Mouse (Mus musculus) kidney, embryonic 16.5 days (tissue): Measurements from ENCODE around the gene Iqsec2. TPM values are rescaled to one million over a fixed set of nuclear protein-coding genes. Genes with fewer than 3 reads are reported as not detected.

Source experiments
- ATAC-seq: fragments of 200-750 bp; cut with Nextera tagmentation; 2 replicates; pipeline ENCODE4 v1.8.0; 2017; ENCODE audit warnings: moderate TSS enrichment; ENCODE audit not compliant: low FRiP score, low TSS enrichment
- H3K27ac ChIP-seq: fragments of 300-500 bp; sonication (generic); 2 replicates; pipeline ENCODE4 v1.5.1; 2014; ENCODE audit warnings: low read length
- H3K27me3 ChIP-seq: fragments of 300-500 bp; sonication (generic); 2 replicates; pipeline ENCODE4 v1.6.1; 2014; ENCODE audit warnings: low read length, control low read depth, mixed read lengths; ENCODE audit not compliant: insufficient read depth
- H3K36me3 ChIP-seq: fragments of 300-500 bp; sonication (generic); 2 replicates; pipeline ENCODE4 v1.6.1; 2014; ENCODE audit warnings: low read length, control low read depth, mixed read lengths; ENCODE audit not compliant: insufficient read depth
- H3K4me1 ChIP-seq: fragments of 300-500 bp; sonication (generic); 2 replicates; pipeline ENCODE4 v1.6.1; 2014; ENCODE audit warnings: low read length, control low read depth, mixed read lengths; ENCODE audit not compliant: insufficient read depth
- H3K4me2 ChIP-seq: fragments of 300-500 bp; sonication (generic); replicated peaks from 2 replicates; pipeline ENCODE4 v1.6.1; 2014; ENCODE audit warnings: low read depth, low read length
- H3K4me3 ChIP-seq: fragments of 300-500 bp; sonication (generic); 2 replicates; pipeline ENCODE4 v1.5.1; 2014; ENCODE audit warnings: mild to moderate bottlenecking, low read length
- H3K9ac ChIP-seq: fragments of 300-500 bp; sonication (generic); replicated peaks from 2 replicates; pipeline ENCODE4 v1.6.1; 2014; ENCODE audit warnings: low read length
- H3K9me3 ChIP-seq: fragments of 300-500 bp; sonication (generic); 2 replicates; pipeline ENCODE4 v1.6.1; 2016; ENCODE audit warnings: low read length, control low read depth
- WGBS: fragments of 180-500 bp; shearing (Covaris S2); extraction: QIAGEN DNeasy Blood & Tissue Kit; methylation state at CpG from one replicate; pipeline ENCODE4 v1.1.7; 2014; 5-methylcytosine and 5-hydroxymethylcytosine counted together
- polyA plus RNA-seq: library from polyadenylated mRNA; unstranded; fragments of >200 nt; fragmentation: Nextera tagmentation; extraction: Ambion mirVana; gene quantifications from 2 replicates; pipeline ENCODE4 v1.2.1, GENCODE M21; 2015

Gene Iqsec2
- polyA plus RNA-seq: 5.3 and 6.7 TPM in 2 replicates

DNA sequence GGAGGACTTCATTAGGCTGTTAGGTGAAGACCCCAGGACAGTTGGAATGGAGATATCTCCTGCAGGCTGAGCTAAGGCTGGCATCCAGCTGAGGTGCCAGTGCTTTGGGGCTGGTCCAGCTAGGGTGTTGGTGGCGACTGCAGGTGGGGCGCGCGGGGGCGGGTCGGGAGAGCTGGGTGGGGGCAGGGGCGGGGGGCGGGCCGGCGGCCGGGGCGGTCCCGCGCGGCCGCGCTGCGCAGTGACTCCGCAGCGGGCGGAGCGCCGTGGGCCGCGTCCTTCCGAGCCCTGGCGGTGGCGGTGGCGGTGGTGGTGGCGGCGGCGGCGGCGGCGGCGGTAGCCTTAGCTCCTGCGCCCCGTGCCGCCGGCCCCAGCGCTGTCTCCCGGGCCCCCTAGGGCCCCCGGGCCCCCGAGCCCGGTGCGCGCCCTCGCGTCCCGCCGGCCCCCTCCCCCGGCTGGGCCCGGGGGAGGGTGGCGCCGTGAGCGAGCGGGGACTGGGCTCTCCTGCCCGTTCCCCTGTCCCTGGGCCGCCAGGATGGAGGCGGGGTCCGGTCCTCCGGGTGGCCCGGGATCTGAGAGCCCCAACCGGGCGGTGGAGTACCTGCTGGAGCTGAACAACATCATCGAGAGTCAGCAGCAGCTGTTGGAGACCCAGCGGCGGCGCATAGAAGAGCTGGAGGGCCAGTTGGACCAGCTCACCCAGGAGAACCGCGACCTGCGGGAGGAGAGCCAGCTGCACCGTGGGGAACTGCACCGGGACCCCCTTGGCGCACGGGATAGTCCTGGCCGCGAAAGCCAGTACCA, at the start of gene Iqsec2:
Gene Iqsec2 (plus strand): TSS at position 328 of the 801 bp plus-strand sequence.
- no peaks in the 10 kb centered on the region for H3K9me3 ChIP-seq
- H3K36me3 ChIP-seq: no peaks in the 10 kb centered on the region
- H3K4me2 ChIP-seq: peak within 1 kb of the TSS; percentile 82
- no peak within 1 kb of the TSS for H3K27ac ChIP-seq
- peak; percentile 75 for ATAC-seq
- 19% methylated on average over 19 of the region's 78 CpGs for WGBS
- H3K4me1 ChIP-seq: peaks cover 5% of the 10 kb centered on the region; the same call in 1 of the 2 replicates
- H3K9ac ChIP-seq: peak within 1 kb of the TSS; percentile 74
- H3K4me3 ChIP-seq: peak within 1 kb of the TSS; percentile 65
- peaks cover 59% of the 10 kb centered on the region for H3K27me3 ChIP-seq

DNA sequence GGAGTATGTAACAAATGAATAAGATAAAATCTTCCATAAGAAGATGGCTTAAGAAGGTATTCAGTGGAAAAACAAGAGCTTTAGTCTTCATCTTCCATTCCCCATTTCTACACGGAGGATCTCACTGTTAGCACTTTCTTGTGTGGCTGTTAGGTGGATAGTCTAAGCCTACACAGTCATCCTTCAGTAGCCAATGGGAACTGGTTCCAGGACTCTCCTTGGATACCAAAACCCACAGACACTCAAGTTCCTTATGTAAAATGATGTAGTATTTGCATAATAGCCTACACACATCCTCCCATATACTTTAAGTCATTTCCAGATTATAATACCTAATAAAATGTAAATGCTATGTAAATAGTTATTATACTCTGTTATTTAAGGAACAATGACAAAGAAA, 46.5 kb upstream of the Iqsec2 start:
- ATAC-seq: no peak

DNA sequence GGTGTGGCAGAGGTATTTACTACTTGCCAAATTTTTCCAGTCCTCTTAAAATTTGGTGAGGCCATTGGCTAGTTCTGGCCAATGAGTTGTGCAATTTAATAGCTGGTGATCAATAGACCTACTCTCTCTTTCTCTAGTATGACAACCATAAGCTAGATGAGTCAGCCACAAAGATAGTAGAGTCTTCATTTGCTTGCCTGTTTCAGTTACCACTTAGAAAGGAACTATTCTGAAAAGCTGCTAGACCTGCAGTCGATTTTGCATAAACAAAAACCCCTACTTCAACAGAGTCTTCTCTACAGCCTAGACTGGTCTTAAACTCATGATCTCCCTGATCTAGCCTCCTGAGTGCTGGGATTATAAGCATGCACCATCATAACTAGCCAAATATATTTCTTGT, 22.4 kb upstream of the Iqsec2 start:
- no peak overlapping the region for H3K9ac ChIP-seq
- no peak overlapping the region for H3K4me2 ChIP-seq
- peaks cover 39% of the 10 kb centered on the region; the same call in 1 of the 2 replicates for H3K27me3 ChIP-seq
- H3K4me3 ChIP-seq: no peak overlapping the region
- ATAC-seq: no peak
- no peaks in the 10 kb centered on the region for H3K9me3 ChIP-seq
- 93% methylated on average over 1 of the region's 1 CpGs for WGBS
- no peaks in the 10 kb centered on the region for H3K4me1 ChIP-seq
- H3K27ac ChIP-seq: no peak overlapping the region
- no peaks in the 10 kb centered on the region for H3K36me3 ChIP-seq

More for the DNA sequence above, 46.5 kb upstream of the Iqsec2 start:
- 44% methylated on average over 1 of the region's 1 CpGs for WGBS
- Histone ChIP-seq H3K27me3 (peaks cover 49% of the 10 kb centered on the region), H3K4me2 (no peak overlapping the region), H3K36me3 (no peaks in the 10 kb centered on the region), H3K9me3 (no peaks in the 10 kb centered on the region), H3K27ac (no peak overlapping the region), H3K9ac (no peak overlapping the region), H3K4me3 (no peak overlapping the region), H3K4me1 (no peaks in the 10 kb centered on the region)

DNA sequence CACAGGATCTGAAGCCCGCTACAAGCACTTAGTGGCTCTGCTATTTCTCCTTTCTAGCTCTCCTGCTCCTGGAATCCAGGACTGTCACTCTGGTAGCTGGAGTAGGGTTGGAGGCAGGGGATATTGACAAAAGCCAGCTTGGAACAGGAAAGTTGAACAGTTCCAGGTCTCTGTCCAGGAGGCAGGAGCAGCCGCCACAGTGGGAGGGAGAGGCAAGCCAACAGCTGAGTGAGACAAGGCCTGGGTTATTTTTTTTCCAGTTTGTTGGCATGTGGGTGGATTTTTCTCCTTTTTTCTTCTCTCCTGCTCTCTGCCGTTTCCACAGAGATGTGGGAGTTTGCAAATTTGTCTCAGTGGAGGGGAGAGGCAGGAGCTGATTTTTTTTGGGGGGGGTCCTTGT, 13.3 kb upstream of the Iqsec2 start:
- Histone ChIP-seq H3K27me3 (peaks cover 62% of the 10 kb centered on the region), H3K4me3 (no peak overlapping the region), H3K4me1 (no peaks in the 10 kb centered on the region), H3K9me3 (no peaks in the 10 kb centered on the region), H3K9ac (no peak overlapping the region), H3K4me2 (no peak overlapping the region), H3K36me3 (no peaks in the 10 kb centered on the region), H3K27ac (no peak overlapping the region)
- 62% methylated on average over 3 of the region's 3 CpGs for WGBS
- no peak for ATAC-seq

GRCm38 (mm10) chrX:152132029-152132428, 12.0 kb upstream of the Iqsec2 start:
- H3K9me3 ChIP-seq: no peaks in the 10 kb centered on the region
- ATAC-seq: no peak
- 77% methylated on average over 2 of the region's 2 CpGs for WGBS
- no peaks in the 10 kb centered on the region for H3K36me3 ChIP-seq
- no peak overlapping the region for H3K9ac ChIP-seq
- H3K4me3 ChIP-seq: no peak overlapping the region
- H3K27me3 ChIP-seq: peaks cover 65% of the 10 kb centered on the region
- H3K4me1 ChIP-seq: no peaks in the 10 kb centered on the region
- no peak overlapping the region for H3K27ac ChIP-seq
- H3K4me2 ChIP-seq: no peak overlapping the region

DNA sequence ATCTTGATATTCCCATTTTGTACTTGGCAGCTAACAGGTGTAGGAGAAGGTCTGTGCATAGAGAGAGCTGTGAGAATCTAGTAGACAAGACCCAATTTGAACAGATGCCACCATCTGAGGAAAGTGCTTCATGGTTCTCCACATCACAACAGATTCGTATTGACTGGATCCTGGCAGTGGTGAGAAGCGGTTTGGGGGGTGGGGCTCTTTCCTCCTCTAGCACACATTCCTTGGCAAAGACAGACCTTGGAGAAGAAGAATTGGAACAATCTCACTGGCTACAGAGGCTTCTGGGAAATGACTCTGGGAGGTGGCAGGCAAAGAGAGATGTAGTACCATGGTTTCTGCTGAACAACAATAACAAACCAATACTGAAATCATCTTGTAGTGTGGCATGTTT, 8.9 kb upstream of the Iqsec2 start:
- no peaks in the 10 kb centered on the region for H3K4me1 ChIP-seq
- H3K36me3 ChIP-seq: no peaks in the 10 kb centered on the region
- H3K9ac ChIP-seq: no peak overlapping the region
- H3K4me3 ChIP-seq: no peak overlapping the region
- no peak overlapping the region for H3K4me2 ChIP-seq
- H3K9me3 ChIP-seq: no peaks in the 10 kb centered on the region
- 75% methylated on average over 2 of the region's 2 CpGs for WGBS
- H3K27ac ChIP-seq: no peak overlapping the region
- no peak for ATAC-seq
- peaks cover 65% of the 10 kb centered on the region for H3K27me3 ChIP-seq

DNA sequence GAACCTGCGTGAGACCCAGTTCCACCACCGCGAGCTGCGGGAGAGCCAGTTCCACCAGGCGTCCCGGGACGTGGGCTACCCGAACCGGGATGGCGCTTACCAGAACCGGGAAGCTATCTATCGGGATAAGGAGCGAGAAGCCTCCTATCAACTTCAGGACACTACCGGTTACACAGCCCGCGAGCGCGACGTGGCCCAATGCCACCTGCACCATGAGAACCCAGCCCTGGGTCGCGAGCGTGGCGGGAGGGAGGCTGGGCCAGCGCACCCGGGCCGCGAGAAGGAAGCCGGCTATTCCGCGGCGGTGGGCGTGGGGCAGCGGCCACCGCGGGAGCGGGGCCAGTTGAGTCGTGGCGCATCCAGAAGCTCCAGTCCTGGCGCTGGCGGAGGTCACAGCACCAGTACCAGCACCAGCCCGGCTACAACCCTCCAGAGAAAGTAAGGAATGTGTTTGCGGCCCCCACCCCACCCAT, 710 bp downstream of the Iqsec2 start:
- WGBS: 13% methylated on average over 34 of the region's 42 CpGs
- peaks cover 59% of the 10 kb centered on the region for H3K27me3 ChIP-seq
- peak overlapping the region; percentile 82 for H3K4me2 ChIP-seq
- no peaks in the 10 kb centered on the region for H3K9me3 ChIP-seq
- H3K27ac ChIP-seq: no peak overlapping the region
- peak overlapping the region; percentile 65 for H3K4me3 ChIP-seq
- ATAC-seq: peak; percentile 29; the same call in 1 of the 2 replicates
- no peaks in the 10 kb centered on the region for H3K36me3 ChIP-seq
- H3K4me1 ChIP-seq: peaks cover 5% of the 10 kb centered on the region; the same call in 1 of the 2 replicates
- H3K9ac ChIP-seq: peak overlapping the region; percentile 74

GRCm38 (mm10) chrX:152146150-152146549, 2.1 kb downstream of the Iqsec2 start:
- no peak overlapping the region for H3K9ac ChIP-seq
- H3K36me3 ChIP-seq: no peaks in the 10 kb centered on the region
- H3K4me2 ChIP-seq: peak overlapping the region; percentile 82; the same call in 1 of the 2 replicates
- H3K27me3 ChIP-seq: peaks cover 57% of the 10 kb centered on the region
- peak overlapping the region; percentile 65; the same call in 1 of the 2 replicates for H3K4me3 ChIP-seq
- no peak overlapping the region for H3K27ac ChIP-seq
- ATAC-seq: no peak
- H3K4me1 ChIP-seq: peaks cover 5% of the 10 kb centered on the region; the same call in 1 of the 2 replicates
- 27% methylated on average over 1 of the region's 1 CpGs for WGBS
- no peaks in the 10 kb centered on the region for H3K9me3 ChIP-seq

GRCm38 (mm10) chrX:152146691-152147090, 2.6 kb downstream of the Iqsec2 start:
- peaks cover 5% of the 10 kb centered on the region; the same call in 1 of the 2 replicates for H3K4me1 ChIP-seq
- no peaks in the 10 kb centered on the region for H3K36me3 ChIP-seq
- ATAC-seq: no peak
- H3K9me3 ChIP-seq: no peaks in the 10 kb centered on the region
- no peak overlapping the region for H3K4me3 ChIP-seq
- H3K27me3 ChIP-seq: peaks cover 57% of the 10 kb centered on the region
- no peak overlapping the region for H3K27ac ChIP-seq
- 0 out of 2 replicates have a peak overlapping the region, but pooled peaks have one; percentile 82 for H3K4me2 ChIP-seq
- WGBS: 67% methylated on average over 2 of the region's 2 CpGs
- no peak overlapping the region for H3K9ac ChIP-seq
